ENCODE assay signal across 8 mouse cellular contexts in the genomic region with DNA sequence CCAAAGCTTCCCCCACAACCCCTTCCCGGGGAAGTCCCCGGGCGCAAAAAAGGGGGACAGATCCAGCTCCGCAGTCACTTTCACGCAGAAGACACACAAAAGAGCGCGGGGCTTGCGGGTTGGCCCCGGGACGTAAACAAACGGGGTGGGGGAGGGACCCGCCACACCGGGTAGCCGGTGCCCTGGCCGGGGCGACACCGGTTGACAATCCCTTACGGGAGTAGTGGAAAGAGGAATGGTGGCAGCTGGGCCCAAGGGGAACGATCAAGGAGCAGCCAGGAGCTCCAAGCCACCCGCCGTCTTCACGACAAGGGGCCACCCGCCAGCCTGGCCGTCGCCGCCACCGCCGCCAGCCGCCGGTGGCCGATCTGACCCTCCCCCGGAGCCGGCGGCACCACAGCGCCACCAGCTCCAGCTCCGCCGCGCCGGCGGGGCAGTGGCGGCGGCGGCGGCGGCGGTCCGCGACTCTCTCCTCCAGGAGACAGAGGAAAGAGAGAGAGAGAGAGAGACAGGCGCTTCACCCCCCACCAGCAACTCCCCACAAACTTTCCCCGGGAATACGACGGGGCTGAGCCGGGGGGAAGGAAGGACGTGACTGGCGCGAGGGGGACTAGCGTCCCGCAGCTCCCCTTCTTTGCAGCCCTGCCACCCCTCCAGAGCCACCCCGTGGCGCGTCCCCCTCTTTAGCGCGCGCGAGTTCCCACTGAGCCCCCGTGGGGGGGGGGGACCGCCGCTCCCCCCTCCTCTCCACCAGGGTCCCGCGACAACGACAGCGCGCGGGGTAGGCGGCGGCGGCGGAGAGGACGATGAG. TPM values are rescaled to one million over a fixed set of nuclear protein-coding genes. Genes with fewer than 3 reads are reported as not detected.
A peak's percentile ranks its signal among the peaks of the same experiment; 100 is the strongest.
DNase-seq lines count a peak whose midpoint lies in the region; ATAC-seq and TF ChIP-seq lines count a peak whose summit lies in the region.

No protein-coding gene starts in this region.

- no peaks in the 10 kb centered on the region for H3K9me3 ChIP-seq in forebrain, embryonic 13.5 days (replicated peaks)
- H3K9me3 ChIP-seq in heart, postnatal 0 days (replicated peaks; ENCODE audit: control insufficient read depth, low read length): no peaks in the 10 kb centered on the region
- H3K9me3 ChIP-seq in neural tube, embryonic 13.5 days: no peaks in the 10 kb centered on the region
- no peaks in the 10 kb centered on the region for H3K9me3 ChIP-seq in stomach, postnatal 0 days (ENCODE audit: control insufficient read depth, low read length)

- peak overlapping the region; percentile 96 for H3K4me2 ChIP-seq in forebrain, embryonic 13.5 days
- peak overlapping the region; percentile 83 for H3K4me2 ChIP-seq in heart, postnatal 0 days (ENCODE audit: low read depth, low read length)
- peak overlapping the region; percentile 99 for H3K4me2 ChIP-seq in neural tube, embryonic 13.5 days
- H3K4me2 ChIP-seq in stomach, postnatal 0 days (replicated peaks; ENCODE audit: low read depth): peak overlapping the region; percentile 100

- H3K27me3 ChIP-seq in forebrain, embryonic 13.5 days: peaks cover 35% of the 10 kb centered on the region
- peaks cover 8% of the 10 kb centered on the region; the same call in 1 of the 2 replicates for H3K27me3 ChIP-seq in heart, postnatal 0 days (ENCODE audit: control insufficient read depth, insufficient read depth, low read length)
- H3K27me3 ChIP-seq in neural tube, embryonic 13.5 days: peaks cover 31% of the 10 kb centered on the region
- H3K27me3 ChIP-seq in stomach, postnatal 0 days (ENCODE audit: control insufficient read depth, insufficient read depth, low read length): no peaks in the 10 kb centered on the region

- peaks cover 52% of the 10 kb centered on the region for H3K4me1 ChIP-seq in forebrain, embryonic 13.5 days
- H3K4me1 ChIP-seq in heart, postnatal 0 days (ENCODE audit: control insufficient read depth, insufficient read depth): peaks cover 21% of the 10 kb centered on the region
- peaks cover 55% of the 10 kb centered on the region for H3K4me1 ChIP-seq in neural tube, embryonic 13.5 days (replicated peaks)
- 0 out of 2 replicates have a peak, but pooled peaks cover 2% of the 10 kb centered on the region for H3K4me1 ChIP-seq in stomach, postnatal 0 days (replicated peaks; ENCODE audit: control insufficient read depth, insufficient read depth)

- peak; percentile 33 for DNase-seq in c-Kit-positive CD71-positive TER-119-positive erythroid progenitor cells, embryonic 14.5 days (ENCODE audit: low spot score)
- peak; percentile 66 for DNase-seq in heart, postnatal 0 days (ENCODE audit: low spot score)
- DNase-seq in kidney, postnatal 25 days: peak; percentile 60 to 85
- peak; percentile 64 to 66 for DNase-seq in lung, adult 18-20 months
- peak; percentile 69 for DNase-seq in stomach, postnatal 0 days (ENCODE audit: low spot score)

- no peak for TF ChIP-seq CTCF in heart, postnatal 0 days (IDR thresholded peaks at IDR 0.05; ENCODE audit: low read depth)
- TF ChIP-seq CTCF in stomach, postnatal 0 days (IDR thresholded peaks at IDR 0.05; ENCODE audit: low read depth): no peak; the same call in 1 of the 2 replicates

- peak overlapping the region; percentile 94 for H3K9ac ChIP-seq in forebrain, embryonic 13.5 days
- peak overlapping the region; percentile 79 for H3K9ac ChIP-seq in heart, postnatal 0 days (replicated peaks; ENCODE audit: low read depth, low read length)
- peak overlapping the region; percentile 94 for H3K9ac ChIP-seq in neural tube, embryonic 13.5 days
- H3K9ac ChIP-seq in stomach, postnatal 0 days (ENCODE audit: low read length): peak overlapping the region; percentile 87

- peak overlapping the region; percentile 98 for H3K4me3 ChIP-seq in forebrain, embryonic 13.5 days
- peak overlapping the region; percentile 89 for H3K4me3 ChIP-seq in heart, postnatal 0 days (ENCODE audit: low read depth, low read length)
- peak overlapping the region; percentile 88 for H3K4me3 ChIP-seq in neural tube, embryonic 13.5 days
- peak overlapping the region; percentile 99 for H3K4me3 ChIP-seq in stomach, postnatal 0 days (ENCODE audit: low read depth, low read length)

- peak; percentile 4 for ATAC-seq in CD4-positive, CD25-positive, alpha-beta regulatory T cell, adult 4 months
- peak; percentile 43 for ATAC-seq in forebrain, embryonic 13.5 days
- ATAC-seq in heart, postnatal 0 days (ENCODE audit: insufficient read depth, low read depth): peak; percentile 34
- ATAC-seq in neural tube, embryonic 13.5 days (ENCODE audit: low read depth): peak; percentile 47
- peak; percentile 19 for ATAC-seq in stomach, postnatal 0 days (ENCODE audit: low FRiP score, low TSS enrichment)

- WGBS in forebrain, embryonic 13.5 days: under 1% methylated on average over 40 of the region's 79 CpGs
- 1% methylated on average over 52 of the region's 79 CpGs for WGBS in heart, postnatal 0 days
- WGBS in neural tube, embryonic 13.5 days: under 1% methylated on average over 47 of the region's 79 CpGs
- WGBS in stomach, postnatal 0 days: under 1% methylated on average over 41 of the region's 79 CpGs

- H3K36me3 ChIP-seq in forebrain, embryonic 13.5 days (ENCODE audit: poor library complexity, severe bottlenecking): no peaks in the 10 kb centered on the region
- no peaks in the 10 kb centered on the region for H3K36me3 ChIP-seq in heart, postnatal 0 days (replicated peaks; ENCODE audit: control insufficient read depth, insufficient read depth, low read length)
- no peaks in the 10 kb centered on the region for H3K36me3 ChIP-seq in neural tube, embryonic 13.5 days
- H3K36me3 ChIP-seq in stomach, postnatal 0 days (ENCODE audit: control insufficient read depth, insufficient read depth, low read length): no peaks in the 10 kb centered on the region

- TF ChIP-seq EP300 in heart, postnatal 0 days (IDR thresholded peaks at IDR 0.05; ENCODE audit: low read depth): no peak
- TF ChIP-seq EP300 in stomach, postnatal 0 days (optimal IDR thresholded peaks at IDR 0.05): no peak

- H3K27ac ChIP-seq in forebrain, embryonic 13.5 days: peak overlapping the region; percentile 95
- H3K27ac ChIP-seq in heart, postnatal 0 days (ENCODE audit: low read depth): peak overlapping the region; percentile 90
- peak overlapping the region; percentile 98 for H3K27ac ChIP-seq in neural tube, embryonic 13.5 days (replicated peaks)
- H3K27ac ChIP-seq in stomach, postnatal 0 days (replicated peaks): peak overlapping the region; percentile 89

RNA-seq across cellular contexts. Expression of a gene that starts 1.1 kb away (rescaled TPM):
- 10 to 100 TPM; 48.1 to 69.0 TPM for polyA plus RNA-seq in CD4-positive, CD25-positive, alpha-beta regulatory T cell, adult 4 months (2017; shearing (Covaris generic))
- 139 and 143 TPM in 2 replicates for polyA plus RNA-seq in forebrain, embryonic 13.5 days (2015; fragmentation: Nextera tagmentation; extraction: Ambion mirVana)
- 89.5 and 118 TPM in 2 replicates for total RNA-seq in heart, postnatal 0 days (2014; rRNA removed; ENCODE audit: low replicate concordance)
- 48.0 and 50.7 TPM in 2 replicates for polyA plus RNA-seq in heart, postnatal 0 days (2015; fragmentation: Nextera tagmentation; extraction: Ambion mirVana)
- polyA plus RNA-seq in neural tube, embryonic 13.5 days (2015; fragmentation: Nextera tagmentation; extraction: Ambion mirVana): 93.9 and 102 TPM in 2 replicates
- polyA plus RNA-seq in stomach, postnatal 0 days (2015; fragmentation: Nextera tagmentation; extraction: Ambion mirVana): 33.7 and 36.3 TPM in 2 replicates

Comparison
In these comparisons a context has a peak if more than half of its experiments do, and no peak if none do; other contexts are left out.
1. Peak in every context shown above with its lines: DNase-seq, ATAC-seq, H3K4me3 ChIP-seq and H3K27ac ChIP-seq.